In genomic region chr8:125301931-125302361, GRCm38 (mm10) we compare ENCODE assay signal across 26 mouse cellular contexts.
A peak's percentile ranks its signal among the peaks of the same experiment; 100 is the strongest.
DNase-seq lines count a peak whose midpoint lies in the region; ATAC-seq and TF ChIP-seq lines count a peak whose summit lies in the region.
"Had no signal": no experiment of that assay in that cellular context is flagged by ENCODE, and none has a peak within 500 bp of the region (broad histone marks: within the 10 kb centered on the region; RNA-seq: fewer than 3 reads in every experiment).

No protein-coding gene starts in this region.

- H3K36me3 ChIP-seq in kidney, postnatal 0 days (ENCODE audit: insufficient read depth, low read length): no peaks in the 10 kb centered on the region
- no peaks in the 10 kb centered on the region for H3K36me3 ChIP-seq in lung, embryonic 16.5 days (ENCODE audit: control insufficient read depth, insufficient read depth, low read length)
- no peaks in the 10 kb centered on the region for H3K36me3 ChIP-seq in intestine, embryonic 15.5 days
- no peaks in the 10 kb centered on the region for H3K36me3 ChIP-seq in limb, embryonic 14.5 days (ENCODE audit: control insufficient read depth, insufficient read depth, low read length)
- H3K36me3 ChIP-seq: embryonic facial prominence, embryonic 12.5 days; hindbrain, embryonic 15.5 days; limb, embryonic 15.5 days; midbrain, embryonic 10.5 days; neural tube, embryonic 15.5 days had no signal

- H3K27me3 ChIP-seq in kidney, postnatal 0 days (ENCODE audit: insufficient read depth, low read length): no peaks in the 10 kb centered on the region
- H3K27me3 ChIP-seq in lung, embryonic 16.5 days (ENCODE audit: control insufficient read depth, insufficient read depth, low read depth, low read length): no peaks in the 10 kb centered on the region
- H3K27me3 ChIP-seq in intestine, embryonic 15.5 days (replicated peaks): no peaks in the 10 kb centered on the region
- no peaks in the 10 kb centered on the region for H3K27me3 ChIP-seq in limb, embryonic 14.5 days (ENCODE audit: control insufficient read depth, insufficient read depth, low read length)
- H3K27me3 ChIP-seq: embryonic facial prominence, embryonic 12.5 days; forebrain, embryonic 13.5 days; hindbrain, embryonic 15.5 days had no signal

- WGBS in kidney, postnatal 0 days: 71% methylated on average over 8 of the region's 8 CpGs
- 38% methylated on average over 8 of the region's 8 CpGs for WGBS in lung, embryonic 16.5 days
- WGBS in intestine, embryonic 15.5 days: 33% methylated on average over 8 of the region's 8 CpGs
- WGBS in limb, embryonic 14.5 days: 48% methylated on average over 8 of the region's 8 CpGs

- no peak for TF ChIP-seq CTCF in kidney, postnatal 0 days (IDR thresholded peaks at IDR 0.05; ENCODE audit: low read depth)

- TF ChIP-seq POLR2A in limb, embryonic 14.5 days (IDR thresholded peaks at IDR 0.05; ENCODE audit: borderline replicate concordance, extremely low read depth, insufficient read depth, insufficient read length): no peak

- DNase-seq in kidney, postnatal 0 days (ENCODE audit: low spot score): peak; percentile 86
- DNase-seq in kidney, adult 9 months: no peak
- no peak for DNase-seq in lung, adult 18-20 months
- DNase-seq in limb, embryonic 14.5 days (ENCODE audit: low spot score): peak; percentile 72
- no peak for DNase-seq in ovary, adult 18-20 months (ENCODE audit: low spot score)
- DNase-seq: adrenal gland, adult 8-10 months; cerebellum, adult 11-12 months; cerebellum, postnatal 10 days; heart, postnatal 4 days; kidney, adult 11 months; layer of hippocampus, postnatal 36 days; thymus, postnatal 25 days had no signal

- no peak overlapping the region for H3K4me2 ChIP-seq in kidney, postnatal 0 days (ENCODE audit: low read length)
- H3K4me2 ChIP-seq in lung, embryonic 16.5 days (ENCODE audit: low read depth, low read length): no peak overlapping the region
- no peak overlapping the region for H3K4me2 ChIP-seq in intestine, embryonic 15.5 days (replicated peaks)
- no peak overlapping the region for H3K4me2 ChIP-seq in limb, embryonic 14.5 days (replicated peaks; ENCODE audit: low read depth, low read length, severe bottlenecking)
- H3K4me2 ChIP-seq: embryonic facial prominence, embryonic 12.5 days; forebrain, embryonic 13.5 days; hindbrain, embryonic 15.5 days; limb, embryonic 15.5 days; neural tube, embryonic 15.5 days had no signal

- H3K9ac ChIP-seq in kidney, postnatal 0 days (ENCODE audit: low read depth, low read length): no peak overlapping the region
- no peak overlapping the region for H3K9ac ChIP-seq in lung, embryonic 16.5 days (ENCODE audit: low read length)
- H3K9ac ChIP-seq in intestine, embryonic 15.5 days: no peak overlapping the region
- H3K9ac ChIP-seq in limb, embryonic 14.5 days (ENCODE audit: low read depth, low read length, severe bottlenecking): no peak overlapping the region
- H3K9ac ChIP-seq: embryonic facial prominence, embryonic 12.5 days; forebrain, embryonic 13.5 days; hindbrain, embryonic 15.5 days; limb, embryonic 15.5 days; liver, embryonic 14.5 days; neural tube, embryonic 15.5 days had no signal

- no peaks in the 10 kb centered on the region for H3K4me1 ChIP-seq in kidney, postnatal 0 days (replicated peaks; ENCODE audit: insufficient read depth, low read length)
- H3K4me1 ChIP-seq in lung, embryonic 16.5 days (replicated peaks; ENCODE audit: control insufficient read depth, insufficient read depth, low read length): peaks cover 8% of the 10 kb centered on the region; the same call in 1 of the 2 replicates
- H3K4me1 ChIP-seq in intestine, embryonic 15.5 days (replicated peaks): peaks cover 23% of the 10 kb centered on the region
- peaks cover 10% of the 10 kb centered on the region; the same call in 1 of the 2 replicates for H3K4me1 ChIP-seq in limb, embryonic 14.5 days (ENCODE audit: control insufficient read depth, insufficient read depth, low read length)

- no peaks in the 10 kb centered on the region for H3K9me3 ChIP-seq in kidney, postnatal 0 days (replicated peaks; ENCODE audit: low read length)
- no peaks in the 10 kb centered on the region for H3K9me3 ChIP-seq in lung, embryonic 16.5 days (ENCODE audit: control insufficient read depth, low read length)
- H3K9me3 ChIP-seq in intestine, embryonic 15.5 days: no peaks in the 10 kb centered on the region
- H3K9me3 ChIP-seq in limb, embryonic 14.5 days (ENCODE audit: control insufficient read depth, low read length): no peaks in the 10 kb centered on the region
- H3K9me3 ChIP-seq: embryonic facial prominence, embryonic 12.5 days; forebrain, embryonic 13.5 days; heart, embryonic 10.5 days; hindbrain, embryonic 15.5 days; limb, embryonic 15.5 days; neural tube, embryonic 15.5 days had no signal

- H3K4me3 ChIP-seq in kidney, postnatal 0 days (replicated peaks; ENCODE audit: low read depth, low read length): no peak overlapping the region
- H3K4me3 ChIP-seq in lung, embryonic 16.5 days (ENCODE audit: low read length): no peak overlapping the region
- H3K4me3 ChIP-seq in intestine, embryonic 15.5 days (replicated peaks): no peak overlapping the region
- H3K4me3 ChIP-seq in limb, embryonic 14.5 days (replicated peaks; ENCODE audit: low read length): no peak overlapping the region
- H3K4me3 ChIP-seq: embryonic facial prominence, embryonic 12.5 days; forebrain, embryonic 13.5 days; heart, embryonic 10.5 days; hindbrain, embryonic 15.5 days; limb, embryonic 15.5 days; midbrain, embryonic 10.5 days; myocyte; neural tube, embryonic 15.5 days had no signal

- ATAC-seq in kidney, postnatal 0 days (replicated peaks; ENCODE audit: low FRiP score, low read depth): peak; percentile 67; the same call in 1 of the 2 replicates
- peak; percentile 76 for ATAC-seq in lung, embryonic 16.5 days (ENCODE audit: low read depth)
- peak; percentile 83 for ATAC-seq in intestine, embryonic 15.5 days
- 0 out of 2 replicates have a peak, but pooled peaks have one; percentile 53 for ATAC-seq in limb, embryonic 14.5 days (ENCODE audit: low FRiP score, low read depth)
- no peak for ATAC-seq in erythroblast, adult 5-6 weeks (replicated peaks; ENCODE audit: low FRiP score, poor library complexity, severe bottlenecking)
- ATAC-seq: activated CD4-positive, CD25-positive, alpha-beta regulatory T cell, adult 4 months; forebrain, embryonic 13.5 days; midbrain, embryonic 16.5 days had no signal

- H3K27ac ChIP-seq in kidney, postnatal 0 days: no peak overlapping the region
- H3K27ac ChIP-seq in lung, embryonic 16.5 days (ENCODE audit: low read length): no peak overlapping the region
- peak overlapping the region; percentile 63; the same call in 1 of the 2 replicates for H3K27ac ChIP-seq in intestine, embryonic 15.5 days
- no peak overlapping the region for H3K27ac ChIP-seq in limb, embryonic 14.5 days (replicated peaks; ENCODE audit: low read depth, low read length)
- H3K27ac ChIP-seq: embryonic facial prominence, embryonic 12.5 days; forebrain, embryonic 13.5 days; heart, embryonic 10.5 days; hindbrain, embryonic 15.5 days; limb, embryonic 15.5 days; liver, embryonic 14.5 days; midbrain, embryonic 10.5 days; neural tube, embryonic 15.5 days had no signal

Comparison
In these comparisons a context has a peak if more than half of its experiments do, and no peak if none do; other contexts are left out.
1. DNase-seq: peak in kidney, postnatal 0 days (single experiment) and limb, embryonic 14.5 days (single experiment); none in kidney, adult 9 months (single experiment), lung, adult 18-20 months (0 of 2) and ovary, adult 18-20 months (single experiment).